Mouse (Mus musculus): ENCODE measurements around the gene H3f3a.

GRCm38 (mm10) chr1:180772291-180772690, 41.5 kb downstream of the H3f3a start:
- TF ChIP-seq CTCF (IDR thresholded peaks at IDR 0.05; ENCODE audit: low read depth) = no peak
- TF ChIP-seq EP300 (IDR thresholded peaks at IDR 0.05; ENCODE audit: low read depth) = no peak
